Mouse (Mus musculus) adrenal gland, adult (tissue): ENCODE data around the gene Phactr2.
"Not testable (repeated sequence)": the region's sequence is repeated elsewhere in the genome, so short reads cannot be mapped to it uniquely, and the experiment has no call there.

ENCODE experiments used
- DNase-seq, 2 experiments: peaks; one replicate each; pipeline ENCODE4 v3.0.0; 2022 to 2023; ENCODE audit warnings: low spot score in 1 of 2; ENCODE audit not compliant: inconsistent age in 2 of 2

Gene Phactr2

GRCm38 (mm10) chr10:13473833-13474567, at the start of gene Phactr2:
Gene Phactr2, minus strand, starts transcription at chr10:13474412.
- DNase-seq = peak; percentile 38 to 74

GRCm38 (mm10) chr10:13521857-13522256, 47.6 kb upstream of the Phactr2 start:
- no peak for DNase-seq

GRCm38 (mm10) chr10:13502371-13502770, 28.2 kb upstream of the Phactr2 start:
- no peak for DNase-seq

GRCm38 (mm10) chr10:13501533-13501932, 27.3 kb upstream of the Phactr2 start:
- DNase-seq = not testable (repeated sequence)

- DNase-seq = peak; percentile 91 to 96
Observed at GRCm38 (mm10) chr10:13500938-13501496, 26.8 kb upstream of the Phactr2 start.

- DNase-seq = peak in 1 of 2 experiments; percentile 14
Observed at GRCm38 (mm10) chr10:13500473-13500872, 26.3 kb upstream of the Phactr2 start.

GRCm38 (mm10) chr10:13499331-13499730, 25.1 kb upstream of the Phactr2 start, which contains the start of gene Fuca2:
Gene Fuca2, plus strand, starts transcription at chr10:13499540.
- DNase-seq = no peak

- no peak for DNase-seq
Observed at GRCm38 (mm10) chr10:13496315-13496714, 22.1 kb upstream of the Phactr2 start.

GRCm38 (mm10) chr10:13493978-13494686, 19.9 kb upstream of the Phactr2 start:
- DNase-seq = no peak

- DNase-seq = peak; percentile 34 to 65
Observed at GRCm38 (mm10) chr10:13489671-13490070, 15.5 kb upstream of the Phactr2 start.

- DNase-seq = no peak
Observed at GRCm38 (mm10) chr10:13485958-13486357, 11.7 kb upstream of the Phactr2 start.

- DNase-seq = peak in 1 of 2 experiments; percentile 56
Observed at GRCm38 (mm10) chr10:13479341-13479740, 5.1 kb upstream of the Phactr2 start.

- DNase-seq = no peak
Observed at GRCm38 (mm10) chr10:13475121-13475520, 909 bp upstream of the Phactr2 start.

- DNase-seq = peak in 1 of 2 experiments; percentile 29
Observed at GRCm38 (mm10) chr10:13474568-13474955, 350 bp upstream of the Phactr2 start.

GRCm38 (mm10) chr10:13473287-13473832, 852 bp downstream of the Phactr2 start:
- DNase-seq = peak in 1 of 2 experiments; percentile 13

- DNase-seq = no peak
Observed at GRCm38 (mm10) chr10:13470236-13470635, 4.0 kb downstream of the Phactr2 start.

- not testable (repeated sequence) for DNase-seq
Observed at GRCm38 (mm10) chr10:13468025-13468529, 6.1 kb downstream of the Phactr2 start.

GRCm38 (mm10) chr10:13466925-13467324, 7.3 kb downstream of the Phactr2 start:
- peak; percentile 24 to 53 for DNase-seq

GRCm38 (mm10) chr10:13464295-13464694, 9.9 kb downstream of the Phactr2 start:
- not testable (repeated sequence) for DNase-seq

- no peak for DNase-seq
Observed at GRCm38 (mm10) chr10:13453200-13453990, 20.8 kb downstream of the Phactr2 start.
